Comparison of ENCODE assay signal across 8 mouse cellular contexts in the genomic region with DNA sequence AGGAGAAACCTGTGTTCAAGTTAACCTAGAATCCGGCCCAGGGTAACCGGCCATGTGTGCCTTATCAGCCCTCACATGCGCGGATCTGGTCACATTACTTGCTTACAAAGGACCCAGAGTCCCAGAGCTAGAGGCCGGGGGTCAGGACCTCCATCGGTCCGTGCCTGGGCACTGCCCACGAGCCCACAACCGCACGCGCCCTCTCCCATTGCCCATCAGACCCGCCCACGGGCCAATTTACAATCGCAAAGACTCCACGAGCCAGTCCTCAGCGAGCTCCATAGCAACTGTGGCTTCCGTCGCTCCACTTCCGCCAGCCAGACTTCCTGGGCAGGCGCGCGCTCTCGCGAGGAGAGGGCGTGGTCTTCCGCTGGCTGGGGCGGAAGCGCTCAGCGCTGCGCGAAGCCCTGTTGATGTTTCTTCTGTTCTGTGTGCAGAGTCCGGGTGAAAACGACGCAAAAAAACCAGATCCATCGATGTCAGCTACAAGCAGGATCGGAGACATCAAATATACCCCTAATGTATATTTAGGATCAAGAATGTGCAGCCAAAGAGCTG. TPM values are rescaled to one million over a fixed set of nuclear protein-coding genes. Genes with fewer than 3 reads are reported as not detected.
DNase-seq lines count a peak whose midpoint lies in the region; ATAC-seq lines count a peak whose summit lies in the region.

Gene Wdr73 (minus strand): TSS at position 326 of the 558 bp plus-strand sequence.

- peaks cover 35% of the 10 kb centered on the region for H3K36me3 ChIP-seq in heart, embryonic 10.5 days
- H3K36me3 ChIP-seq in kidney, embryonic 15.5 days: peaks cover 33% of the 10 kb centered on the region

- H3K4me1 ChIP-seq in heart, embryonic 10.5 days: peaks cover 31% of the 10 kb centered on the region
- H3K4me1 ChIP-seq in kidney, embryonic 15.5 days: peaks cover 38% of the 10 kb centered on the region

- H3K4me3 ChIP-seq in heart, embryonic 10.5 days: peak within 1 kb of the TSS; percentile 86
- peak within 1 kb of the TSS; percentile 68 for H3K4me3 ChIP-seq in kidney, embryonic 15.5 days (replicated peaks)

- peak within 1 kb of the TSS; percentile 58 for H3K9ac ChIP-seq in kidney, embryonic 15.5 days

- WGBS in heart, embryonic 10.5 days: under 1% methylated on average over 36 of the region's 36 CpGs
- under 1% methylated on average over 36 of the region's 36 CpGs for WGBS in kidney, embryonic 15.5 days

- DNase-seq in B cell, adult 2 months: peak; percentile 90 to 92
- peak; percentile 96 for DNase-seq in brain, adult 2 months (ENCODE audit: low read depth, low spot score)
- DNase-seq in heart, embryonic 10.5 days (ENCODE audit: low spot score): peak; percentile 97
- DNase-seq in liver: peak; percentile 92
- peak; percentile 87 to 94 for DNase-seq in spleen, postnatal 4 days (ENCODE audit: low spot score in 2 of 2)

- peaks cover 5% of the 10 kb centered on the region; the same call in 1 of the 2 replicates for H3K27me3 ChIP-seq in heart, embryonic 10.5 days (ENCODE audit: insufficient read depth, poor library complexity, severe bottlenecking)
- no peaks in the 10 kb centered on the region for H3K27me3 ChIP-seq in kidney, embryonic 15.5 days

- peak; percentile 95 for ATAC-seq in erythroblast, adult 5-6 weeks (replicated peaks; ENCODE audit: low FRiP score, poor library complexity, severe bottlenecking)
- ATAC-seq in kidney, embryonic 15.5 days (replicated peaks; ENCODE audit: low FRiP score): peak; percentile 95
- ATAC-seq in monocyte, adult 5-6 weeks (replicated peaks; ENCODE audit: insufficient number of reproducible peaks, low FRiP score, low TSS enrichment, poor library complexity, severe bottlenecking): peak; percentile 94

- H3K27ac ChIP-seq in heart, embryonic 10.5 days: peak within 1 kb of the TSS; percentile 91
- H3K27ac ChIP-seq in kidney, embryonic 15.5 days: peak within 1 kb of the TSS; percentile 93

- no peaks in the 10 kb centered on the region for H3K9me3 ChIP-seq in heart, embryonic 10.5 days
- H3K9me3 ChIP-seq in kidney, embryonic 15.5 days (replicated peaks): no peaks in the 10 kb centered on the region

- peak within 1 kb of the TSS; percentile 84 for H3K4me2 ChIP-seq in kidney, embryonic 15.5 days

RNA-seq across cellular contexts. Expression of gene Wdr73, which starts in this region (rescaled TPM):
- total RNA-seq in erythroblast, adult 5-6 weeks (2015; ENCODE audit: low replicate concordance): 6.7 and 9.0 TPM in 2 replicates
- 3.2 and 10.3 TPM in 2 replicates for total RNA-seq in erythroblast, adult 5-6 weeks (2017; ENCODE audit: low replicate concordance)
- polyA plus RNA-seq in heart, embryonic 10.5 days (2016; fragmentation: Nextera tagmentation; extraction: Ambion mirVana): 27.1 and 39.6 TPM in 2 replicates
- 36.7 and 37.5 TPM in 2 replicates for polyA plus RNA-seq in kidney, embryonic 15.5 days (2015; fragmentation: Nextera tagmentation; extraction: Ambion mirVana)
- total RNA-seq in monocyte, adult 5-6 weeks (2017): 6.9 to 25.2 TPM (median 10.8 TPM) in 3 replicates

Comparison
In these comparisons a context has a peak if more than half of its experiments do, and no peak if none do; other contexts are left out.
1. Peak in every context shown above with its lines: DNase-seq, ATAC-seq, H3K4me3 ChIP-seq and H3K27ac ChIP-seq.